Mouse (Mus musculus): Measurements from ENCODE around the gene Atat1. TPM values are rescaled to one million over a fixed set of nuclear protein-coding genes. Genes with fewer than 3 reads are reported as not detected.

Gene Atat1
- polyA plus RNA-seq, 1 experiment from 2014 or later, result 82.2 TPM

GRCm38 (mm10) chr17:35850974-35851373 lies 58.9 kb downstream of the Atat1 start:
- no peak overlapping the region for H3K4me3 ChIP-seq (ENCODE audit: low read length)
- ATAC-seq (ENCODE audit: low FRiP score, low TSS enrichment), result no peak
- no peak overlapping the region for H3K4me2 ChIP-seq (replicated peaks; ENCODE audit: low read depth, low read length)
- no peaks in the 10 kb centered on the region for H3K9me3 ChIP-seq (ENCODE audit: low read length)
- H3K4me1 ChIP-seq (ENCODE audit: insufficient read depth, low read length), result no peaks in the 10 kb centered on the region
- H3K36me3 ChIP-seq (ENCODE audit: insufficient read depth, low read length), result peaks cover 75% of the 10 kb centered on the region
- 98% methylated on average over 3 of the region's 3 CpGs for WGBS
- no peaks in the 10 kb centered on the region for H3K27me3 ChIP-seq (ENCODE audit: insufficient read depth, low read length)
- H3K27ac ChIP-seq (ENCODE audit: low read length), result no peak overlapping the region
- H3K9ac ChIP-seq (replicated peaks; ENCODE audit: low read length), result no peak overlapping the region

GRCm38 (mm10) chr17:35848112-35848511 lies 61.8 kb downstream of the Atat1 start:
- Histone ChIP-seq H3K4me3 (ENCODE audit: low read length) (no peak overlapping the region), H3K4me2 (replicated peaks; ENCODE audit: low read depth, low read length) (no peak overlapping the region), H3K27ac (ENCODE audit: low read length) (no peak overlapping the region), H3K9me3 (ENCODE audit: low read length) (no peaks in the 10 kb centered on the region), H3K36me3 (ENCODE audit: insufficient read depth, low read length) (peaks cover 72% of the 10 kb centered on the region), H3K27me3 (ENCODE audit: insufficient read depth, low read length) (no peaks in the 10 kb centered on the region), H3K4me1 (ENCODE audit: insufficient read depth, low read length) (no peaks in the 10 kb centered on the region), H3K9ac (replicated peaks; ENCODE audit: low read length) (peak overlapping the region; percentile 26; the same call in 1 of the 2 replicates)
- 35% methylated on average over 1 of the region's 1 CpGs for WGBS
- ATAC-seq (ENCODE audit: low FRiP score, low TSS enrichment), result peak; percentile 51; the same call in 1 of the 2 replicates

MicroRNAs within 50 kb of the gene (microRNA counts, 519-probe panel; counts per million panel counts)
- 104 counts per million, percentile 35 among the panel's probes with 10 or more counts for microRNA mmu-miR-1894-3p
- 1,713 counts per million, percentile 44 among the panel's probes with 10 or more counts for microRNA mmu-miR-1894-5p

Small RNAs within 50 kb of the gene (microRNA-seq; reads per million reads assigned to microRNA genes)
- gene Gm28033, result not detected
- not detected for gene Mir1894

Other genes starting within 250 kb of the Atat1 start
- 19.8 and 21.0 TPM in 2 replicates for gene Vars2, start 242.5 kb downstream of the Atat1 start, polyA plus RNA-seq (2015; fragmentation: Nextera tagmentation; extraction: Ambion mirVana)
- 51.9 and 55.6 TPM in 2 replicates for gene Gtf2h4, start 236.3 kb downstream of the Atat1 start, polyA plus RNA-seq (2015; fragmentation: Nextera tagmentation; extraction: Ambion mirVana)
- gene Ddr1, start 205.5 kb downstream of the Atat1 start, polyA plus RNA-seq (2015; fragmentation: Nextera tagmentation; extraction: Ambion mirVana), result 107 and 108 TPM in 2 replicates
- 33.5 and 40.4 TPM in 2 replicates for gene Ier3, start 88.4 kb downstream of the Atat1 start, polyA plus RNA-seq (2015; fragmentation: Nextera tagmentation; extraction: Ambion mirVana)
- gene Flot1, start 86.8 kb downstream of the Atat1 start, polyA plus RNA-seq (2015; fragmentation: Nextera tagmentation; extraction: Ambion mirVana), result 52.7 and 56.9 TPM in 2 replicates
- 905 and 985 TPM in 2 replicates for gene Tubb5, start 71.8 kb downstream of the Atat1 start, polyA plus RNA-seq (2015; fragmentation: Nextera tagmentation; extraction: Ambion mirVana)
- gene Mdc1, start 68.6 kb downstream of the Atat1 start, polyA plus RNA-seq (2015; fragmentation: Nextera tagmentation; extraction: Ambion mirVana), result 16.3 and 16.7 TPM in 2 replicates
- gene Nrm, start 48.8 kb downstream of the Atat1 start, polyA plus RNA-seq (2015; fragmentation: Nextera tagmentation; extraction: Ambion mirVana), result 63.3 and 67.0 TPM in 2 replicates
- 22.2 and 25.2 TPM in 2 replicates for gene Ppp1r18, start 44.5 kb downstream of the Atat1 start, polyA plus RNA-seq (2015; fragmentation: Nextera tagmentation; extraction: Ambion mirVana)
- 45.1 and 48.2 TPM in 2 replicates for gene Dhx16, start 30.3 kb downstream of the Atat1 start, polyA plus RNA-seq (2015; fragmentation: Nextera tagmentation; extraction: Ambion mirVana)
- 33.3 and 36.5 TPM in 2 replicates for gene 2310061I04Rik, start 12.6 kb downstream of the Atat1 start, polyA plus RNA-seq (2015; fragmentation: Nextera tagmentation; extraction: Ambion mirVana)
- 88.0 and 89.7 TPM in 2 replicates for gene Mrps18b, start 6.3 kb upstream of the Atat1 start, polyA plus RNA-seq (2015; fragmentation: Nextera tagmentation; extraction: Ambion mirVana)
- 47.2 and 54.8 TPM in 2 replicates for gene Ppp1r10, start 6.4 kb upstream of the Atat1 start, polyA plus RNA-seq (2015; fragmentation: Nextera tagmentation; extraction: Ambion mirVana)
- gene Abcf1, start 59.7 kb upstream of the Atat1 start, polyA plus RNA-seq (2015; fragmentation: Nextera tagmentation; extraction: Ambion mirVana), result 80.7 and 95.8 TPM in 2 replicates
- 55.7 and 57.8 TPM in 2 replicates for gene Gnl1, start 69.8 kb upstream of the Atat1 start, polyA plus RNA-seq (2015; fragmentation: Nextera tagmentation; extraction: Ambion mirVana)
- gene Prr3, start 70.2 kb upstream of the Atat1 start, polyA plus RNA-seq (2015; fragmentation: Nextera tagmentation; extraction: Ambion mirVana), result 46.6 and 47.9 TPM in 2 replicates
- gene H2-T24, start 110.5 kb upstream of the Atat1 start, polyA plus RNA-seq (2015; fragmentation: Nextera tagmentation; extraction: Ambion mirVana), result 2.2 and 3.1 TPM in 2 replicates
- 4.5 and 5.9 TPM in 2 replicates for gene H2-T23, start 122.8 kb upstream of the Atat1 start, polyA plus RNA-seq (2015; fragmentation: Nextera tagmentation; extraction: Ambion mirVana)
- gene H2-T22, start 132.7 kb upstream of the Atat1 start, polyA plus RNA-seq (2015; fragmentation: Nextera tagmentation; extraction: Ambion mirVana), result 13.9 and 16.0 TPM in 2 replicates
- gene Gm6034, start 132.9 kb upstream of the Atat1 start, polyA plus RNA-seq (2015; fragmentation: Nextera tagmentation; extraction: Ambion mirVana), result 0.10 TPM in 1 of 2 replicates, not detected in the other
- gene Gm11127, start 148.3 kb upstream of the Atat1 start, polyA plus RNA-seq (2015; fragmentation: Nextera tagmentation; extraction: Ambion mirVana), result not detected in 2 replicates
- not detected in 2 replicates for gene Gm19684, start 211.6 kb upstream of the Atat1 start, polyA plus RNA-seq (2015; fragmentation: Nextera tagmentation; extraction: Ambion mirVana)
- not detected in 2 replicates for gene Gm7030, start 219.3 kb upstream of the Atat1 start, polyA plus RNA-seq (2015; fragmentation: Nextera tagmentation; extraction: Ambion mirVana)

Measured in kidney, embryonic 16.5 days (tissue).